Mouse (Mus musculus): ENCODE data around the gene Aff3. TPM values are rescaled to one million over a fixed set of nuclear protein-coding genes. Genes with fewer than 3 reads are reported as not detected.

The Aff3 gene
- polyA plus RNA-seq, 1 experiment from 2014 or later: 2.1 TPM

DNA sequence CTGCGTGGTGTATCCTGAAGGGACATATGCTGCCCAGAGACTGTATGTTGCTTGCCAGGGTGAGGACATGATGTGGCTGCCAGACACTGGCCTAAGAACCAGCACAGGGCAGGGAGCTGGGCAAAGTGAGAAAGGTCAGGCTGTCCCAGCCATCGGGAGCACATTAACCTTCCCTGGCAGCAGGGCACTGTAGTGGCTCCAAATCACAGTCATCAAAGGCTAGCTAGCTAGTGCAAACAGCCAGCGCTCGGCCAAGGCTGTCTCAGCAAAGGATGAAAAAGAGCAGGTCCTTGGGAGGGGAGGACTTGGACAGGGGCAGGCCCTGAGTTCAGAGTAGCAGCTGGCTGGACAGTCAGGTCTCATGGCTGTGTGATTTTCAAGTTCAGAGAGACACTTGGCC is 423.0 kb downstream of the Aff3 start:
- WGBS: 55% methylated on average over 4 of the region's 4 CpGs
- H3K9me3 ChIP-seq: no peaks in the 10 kb centered on the region
- H3K27ac ChIP-seq (replicated peaks): 0 out of 2 replicates have a peak overlapping the region, but pooled peaks have one; percentile 7
- ATAC-seq (ENCODE audit: extremely low read depth, insufficient number of reproducible peaks, low FRiP score, low TSS enrichment): no peak
- 0 out of 2 replicates have a peak overlapping the region, but pooled peaks have one; percentile 3 for H3K9ac ChIP-seq
- H3K4me3 ChIP-seq: no peak overlapping the region
- H3K4me2 ChIP-seq: no peak overlapping the region
- 0 out of 2 replicates have a peak, but pooled peaks cover 4% of the 10 kb centered on the region for H3K27me3 ChIP-seq (replicated peaks)
- peaks cover 34% of the 10 kb centered on the region for H3K4me1 ChIP-seq
- H3K36me3 ChIP-seq: no peaks in the 10 kb centered on the region

DNA sequence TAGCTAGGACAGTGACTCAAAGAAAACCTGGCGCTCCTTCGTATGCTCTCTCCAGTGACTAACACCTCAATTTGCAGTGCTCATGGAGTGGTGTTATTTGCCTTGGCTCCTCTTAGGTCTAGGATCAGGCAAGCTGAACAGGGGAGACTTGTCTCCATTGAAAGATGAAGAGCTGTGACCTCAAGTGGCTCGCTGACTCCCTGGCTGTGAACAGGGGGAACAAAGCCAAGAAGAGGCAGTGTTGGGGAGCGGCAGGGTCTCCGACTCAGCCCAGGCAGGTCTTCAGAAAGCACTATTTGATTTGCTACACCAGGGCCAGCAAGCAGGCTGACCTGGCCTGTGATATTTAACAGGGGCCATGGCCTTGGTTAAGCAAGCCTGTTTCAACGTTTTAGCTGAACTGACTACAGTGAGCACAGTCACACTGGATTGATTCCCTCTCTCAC is 423.5 kb downstream of the Aff3 start:
- no peak overlapping the region for H3K4me2 ChIP-seq
- H3K4me1 ChIP-seq: peaks cover 34% of the 10 kb centered on the region
- 0 out of 2 replicates have a peak, but pooled peaks cover 4% of the 10 kb centered on the region for H3K27me3 ChIP-seq (replicated peaks)
- H3K27ac ChIP-seq (replicated peaks): no peak overlapping the region
- H3K9ac ChIP-seq: 0 out of 2 replicates have a peak overlapping the region, but pooled peaks have one; percentile 3
- no peaks in the 10 kb centered on the region for H3K36me3 ChIP-seq
- H3K9me3 ChIP-seq: no peaks in the 10 kb centered on the region
- no peak overlapping the region for H3K4me3 ChIP-seq
- 72% methylated on average over 6 of the region's 6 CpGs for WGBS
- ATAC-seq (ENCODE audit: extremely low read depth, insufficient number of reproducible peaks, low FRiP score, low TSS enrichment): no peak

DNA sequence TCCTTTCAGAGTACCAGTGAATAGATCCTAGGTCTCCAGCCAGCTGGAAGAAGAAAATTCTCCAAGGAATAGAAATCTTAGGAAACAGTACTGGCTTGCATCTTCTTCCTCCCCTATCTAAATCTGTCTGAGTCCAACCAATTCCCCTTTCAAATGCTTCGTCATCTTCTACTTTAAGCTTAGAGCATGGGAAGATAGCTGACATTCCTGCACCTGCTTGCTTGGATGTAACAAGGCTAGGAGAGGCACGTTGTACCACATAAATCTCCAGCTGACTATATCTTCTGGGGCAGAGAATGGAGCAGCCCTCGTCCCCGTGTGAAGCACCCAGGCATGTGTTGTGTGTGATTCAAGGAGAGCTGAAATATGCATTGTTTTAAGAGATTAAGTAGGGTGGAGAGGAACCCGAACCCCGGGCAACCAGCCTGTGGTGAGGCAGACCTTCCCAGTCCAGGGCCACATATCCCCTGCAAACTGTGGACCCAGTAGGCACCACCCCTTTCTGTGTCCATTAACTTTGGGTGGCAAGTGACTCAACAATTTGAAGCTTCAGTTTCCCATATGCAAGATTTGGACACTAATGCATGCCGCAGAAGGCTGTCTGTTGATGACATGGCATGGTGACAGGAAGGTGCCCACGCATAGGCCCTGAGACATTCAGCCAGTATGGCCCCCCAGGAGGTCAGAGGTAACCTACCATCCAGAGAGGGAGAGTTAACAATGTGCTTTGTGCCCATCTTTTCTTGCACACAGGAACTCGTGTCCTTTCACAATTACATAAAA is 424.1 kb downstream of the Aff3 start:
- Histone ChIP-seq H3K4me1 (peaks cover 40% of the 10 kb centered on the region), H3K4me2 (no peak overlapping the region), H3K27me3 (replicated peaks) (0 out of 2 replicates have a peak, but pooled peaks cover 4% of the 10 kb centered on the region), H3K9ac (no peak overlapping the region), H3K36me3 (no peaks in the 10 kb centered on the region), H3K9me3 (no peaks in the 10 kb centered on the region), H3K27ac (replicated peaks) (no peak overlapping the region), H3K4me3 (no peak overlapping the region)
- 77% methylated on average over 9 of the region's 9 CpGs for WGBS
- ATAC-seq (ENCODE audit: extremely low read depth, insufficient number of reproducible peaks, low FRiP score, low TSS enrichment): no peak

- Histone ChIP-seq H3K4me3 (no peak overlapping the region), H3K4me1 (peaks cover 47% of the 10 kb centered on the region), H3K27ac (replicated peaks) (no peak overlapping the region), H3K9ac (no peak overlapping the region), H3K36me3 (no peaks in the 10 kb centered on the region), H3K9me3 (no peaks in the 10 kb centered on the region), H3K27me3 (replicated peaks) (0 out of 2 replicates have a peak, but pooled peaks cover 4% of the 10 kb centered on the region), H3K4me2 (no peak overlapping the region)
- 90% methylated on average over 16 of the region's 16 CpGs for WGBS
- ATAC-seq (ENCODE audit: extremely low read depth, insufficient number of reproducible peaks, low FRiP score, low TSS enrichment): no peak
Measured at GRCm38 (mm10) chr1:38239516-38239915, 425.2 kb downstream of the Aff3 start.

DNA sequence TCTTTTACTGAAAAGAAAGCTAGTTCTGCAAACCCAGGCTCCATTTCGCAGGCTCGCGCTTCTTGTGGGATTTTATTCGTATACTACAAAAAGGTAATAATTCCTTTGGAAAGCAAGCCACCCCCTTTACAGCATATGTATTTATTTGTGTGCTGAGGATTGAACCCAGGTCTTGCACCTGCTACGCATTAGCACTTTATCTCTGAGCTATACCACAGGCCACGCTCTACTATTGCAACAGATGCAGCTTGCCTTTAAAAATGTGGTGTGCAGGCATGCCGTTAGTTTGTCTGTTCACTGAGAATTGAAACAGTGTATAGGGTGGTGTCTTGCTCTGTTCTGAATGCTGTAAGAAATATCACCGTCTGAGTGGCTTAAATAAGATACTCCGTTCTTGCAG is 426.9 kb downstream of the Aff3 start:
- Histone ChIP-seq H3K4me2 (no peak overlapping the region), H3K9me3 (no peaks in the 10 kb centered on the region), H3K36me3 (no peaks in the 10 kb centered on the region), H3K27ac (replicated peaks) (no peak overlapping the region), H3K27me3 (replicated peaks) (0 out of 2 replicates have a peak, but pooled peaks cover 4% of the 10 kb centered on the region), H3K4me3 (no peak overlapping the region), H3K4me1 (peaks cover 40% of the 10 kb centered on the region), H3K9ac (no peak overlapping the region)
- no peak for ATAC-seq (ENCODE audit: extremely low read depth, insufficient number of reproducible peaks, low FRiP score, low TSS enrichment)
- WGBS: 83% methylated on average over 9 of the region's 9 CpGs

GRCm38 (mm10) chr1:38237027-38237787 is 427.5 kb downstream of the Aff3 start:
- Histone ChIP-seq H3K9ac (no peak overlapping the region), H3K4me3 (no peak overlapping the region), H3K27ac (replicated peaks) (no peak overlapping the region), H3K4me2 (no peak overlapping the region), H3K9me3 (no peaks in the 10 kb centered on the region), H3K36me3 (no peaks in the 10 kb centered on the region), H3K4me1 (peaks cover 34% of the 10 kb centered on the region), H3K27me3 (replicated peaks) (0 out of 2 replicates have a peak, but pooled peaks cover 4% of the 10 kb centered on the region)
- no peak for ATAC-seq (ENCODE audit: extremely low read depth, insufficient number of reproducible peaks, low FRiP score, low TSS enrichment)
- 73% methylated on average over 7 of the region's 7 CpGs for WGBS

DNA sequence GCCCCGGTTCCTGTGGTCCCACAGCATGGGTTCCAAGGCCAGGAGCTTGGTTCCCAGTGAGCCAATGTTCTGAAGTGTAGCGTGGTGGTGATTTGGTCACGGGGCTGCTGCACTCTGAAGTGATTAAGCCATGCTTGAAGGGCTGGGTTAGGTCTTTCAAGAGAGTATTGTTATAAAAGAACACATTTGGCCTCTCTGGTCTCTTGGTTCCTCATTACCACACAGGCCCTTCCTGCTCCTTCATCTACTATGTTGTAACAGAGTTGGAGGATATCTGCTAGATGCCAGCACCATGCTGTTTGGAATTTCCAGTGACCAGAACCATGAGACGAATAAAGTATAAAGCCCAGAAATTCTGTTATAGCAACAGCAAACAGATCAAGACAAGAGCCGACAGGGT is 431.6 kb downstream of the Aff3 start:
- Histone ChIP-seq H3K36me3 (no peaks in the 10 kb centered on the region), H3K4me1 (peaks cover 20% of the 10 kb centered on the region), H3K27me3 (replicated peaks) (0 out of 2 replicates have a peak, but pooled peaks cover under 1% of the 10 kb centered on the region), H3K9me3 (no peaks in the 10 kb centered on the region), H3K27ac (replicated peaks) (no peak overlapping the region), H3K9ac (no peak overlapping the region), H3K4me3 (no peak overlapping the region), H3K4me2 (no peak overlapping the region)
- ATAC-seq (ENCODE audit: extremely low read depth, insufficient number of reproducible peaks, low FRiP score, low TSS enrichment): no peak
- 87% methylated on average over 5 of the region's 5 CpGs for WGBS

DNA sequence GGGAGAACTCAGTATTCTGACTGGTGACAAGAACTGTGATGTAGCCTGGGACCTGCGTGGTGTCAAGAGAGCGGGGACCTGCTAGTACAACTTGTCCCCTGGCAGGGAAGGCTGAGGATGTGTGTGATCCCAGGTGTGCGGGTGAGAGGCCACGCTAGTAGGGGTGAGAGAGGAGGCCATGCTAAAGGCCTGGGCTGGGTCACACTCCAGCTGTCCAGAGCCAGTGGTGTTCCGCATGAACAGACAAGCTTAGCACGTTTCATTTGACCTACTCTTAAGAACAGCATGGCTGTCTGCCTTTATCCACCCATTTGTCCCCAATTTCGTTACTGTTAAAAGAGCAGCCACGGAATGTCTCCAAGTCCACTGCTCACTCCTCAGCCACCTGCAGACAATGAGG is 434.7 kb downstream of the Aff3 start:
- peaks cover 4% of the 10 kb centered on the region; the same call in 1 of the 2 replicates for H3K36me3 ChIP-seq
- ATAC-seq (ENCODE audit: extremely low read depth, insufficient number of reproducible peaks, low FRiP score, low TSS enrichment): no peak
- no peak overlapping the region for H3K4me2 ChIP-seq
- no peak overlapping the region for H3K9ac ChIP-seq
- H3K9me3 ChIP-seq: peaks cover 12% of the 10 kb centered on the region
- no peaks in the 10 kb centered on the region for H3K27me3 ChIP-seq (replicated peaks)
- H3K27ac ChIP-seq (replicated peaks): no peak overlapping the region
- 83% methylated on average over 8 of the region's 8 CpGs for WGBS
- peaks cover 9% of the 10 kb centered on the region for H3K4me1 ChIP-seq
- H3K4me3 ChIP-seq: no peak overlapping the region

- Histone ChIP-seq H3K4me3 (no peak overlapping the region), H3K4me2 (no peak overlapping the region), H3K9me3 (peaks cover 21% of the 10 kb centered on the region), H3K27me3 (replicated peaks) (no peaks in the 10 kb centered on the region), H3K27ac (replicated peaks) (no peak overlapping the region), H3K9ac (no peak overlapping the region), H3K4me1 (peaks cover 8% of the 10 kb centered on the region), H3K36me3 (peaks cover 11% of the 10 kb centered on the region; the same call in 1 of the 2 replicates)
- WGBS: 83% methylated on average over 4 of the region's 4 CpGs
- ATAC-seq (ENCODE audit: extremely low read depth, insufficient number of reproducible peaks, low FRiP score, low TSS enrichment): no peak
Measured at GRCm38 (mm10) chr1:38228806-38229205, 435.9 kb downstream of the Aff3 start.

DNA sequence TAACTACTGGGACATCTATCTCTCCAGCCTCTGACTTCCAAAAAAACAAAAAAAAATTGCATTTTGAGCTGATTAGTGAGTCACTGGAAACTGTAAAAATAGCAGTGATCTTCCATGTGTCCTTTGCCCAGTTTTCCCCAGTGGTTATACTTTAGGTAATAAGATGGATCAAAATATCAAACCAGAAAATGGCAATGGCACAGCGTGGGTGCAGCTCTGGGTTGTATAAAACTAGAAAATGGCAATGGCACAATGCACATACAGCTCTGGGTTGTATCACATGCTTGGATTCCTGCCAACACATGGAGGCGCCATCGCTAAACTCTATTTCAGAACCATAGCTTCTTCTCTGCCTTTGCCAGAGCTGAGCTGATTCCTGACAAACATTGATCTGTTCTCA is 439.6 kb downstream of the Aff3 start:
- no peak overlapping the region for H3K4me3 ChIP-seq
- H3K4me1 ChIP-seq: no peaks in the 10 kb centered on the region
- 92% methylated on average over 3 of the region's 3 CpGs for WGBS
- no peak overlapping the region for H3K27ac ChIP-seq (replicated peaks)
- H3K9me3 ChIP-seq: peaks cover 21% of the 10 kb centered on the region
- H3K36me3 ChIP-seq: peaks cover 11% of the 10 kb centered on the region; the same call in 1 of the 2 replicates
- H3K27me3 ChIP-seq (replicated peaks): no peaks in the 10 kb centered on the region
- no peak for ATAC-seq (ENCODE audit: extremely low read depth, insufficient number of reproducible peaks, low FRiP score, low TSS enrichment)
- no peak overlapping the region for H3K4me2 ChIP-seq
- no peak overlapping the region for H3K9ac ChIP-seq

- Histone ChIP-seq H3K27me3 (replicated peaks) (no peaks in the 10 kb centered on the region), H3K4me2 (no peak overlapping the region), H3K27ac (replicated peaks) (no peak overlapping the region), H3K4me1 (no peaks in the 10 kb centered on the region; the same call in 1 of the 2 replicates), H3K4me3 (no peak overlapping the region), H3K9me3 (peaks cover 21% of the 10 kb centered on the region), H3K9ac (no peak overlapping the region), H3K36me3 (peaks cover 11% of the 10 kb centered on the region; the same call in 1 of the 2 replicates)
- no peak for ATAC-seq (ENCODE audit: extremely low read depth, insufficient number of reproducible peaks, low FRiP score, low TSS enrichment)
- WGBS: 84% methylated on average over 1 of the region's 1 CpGs
Measured at GRCm38 (mm10) chr1:38222160-38222559, 442.6 kb downstream of the Aff3 start.
